Mouse (Mus musculus) kidney, adult 2 months (tissue): ENCODE data around the gene Tbx4. TPM values are rescaled to one million over a fixed set of nuclear protein-coding genes. Genes with fewer than 3 reads are reported as not detected.

ENCODE experiments used
- DNase-seq: peaks from one replicate; pipeline ENCODE4 v3.0.0; 2021
- H3K27ac ChIP-seq: fragments of 200-500 bp; 2 replicates; pipeline ENCODE4 v1.5.1; 2012; ENCODE audit warnings: low read depth, low read length, control low read depth, inconsistent platforms; ENCODE audit not compliant: insufficient read depth
- H3K27me3 ChIP-seq: fragments of 200-500 bp; replicated peaks from 2 replicates; pipeline ENCODE4 v1.6.1; 2012; ENCODE audit warnings: mild to moderate bottlenecking, moderate library complexity, low read length, inconsistent platforms; ENCODE audit not compliant: control insufficient read depth, insufficient read depth
- H3K36me3 ChIP-seq: fragments of 200-500 bp; 2 replicates; pipeline ENCODE4 v1.6.1; 2012; ENCODE audit warnings: mild to moderate bottlenecking, moderate library complexity, low read length, inconsistent platforms; ENCODE audit not compliant: control insufficient read depth, insufficient read depth
- H3K4me1 ChIP-seq: fragments of 200-500 bp; 2 replicates; pipeline ENCODE4 v1.6.1; 2011; ENCODE audit warnings: low read length; ENCODE audit not compliant: control insufficient read depth, insufficient read depth
- H3K4me3 ChIP-seq: fragments of 200-500 bp; 2 replicates; pipeline ENCODE4 v1.5.1; 2011; ENCODE audit warnings: mild to moderate bottlenecking, low read depth, low read length, control low read depth; ENCODE audit not compliant: insufficient read depth
- CTCF ChIP-seq: fragments of 200-500 bp; conservative IDR thresholded peaks from 2 replicates; pipeline ENCODE4 v1.5.1; 2011; ENCODE audit warnings: low read depth, mild to moderate bottlenecking, control low read depth, low read length, moderate library complexity, mixed read lengths; ENCODE audit not compliant: insufficient read depth, insufficient read length
- POLR2A ChIP-seq: fragments of 200-500 bp; IDR thresholded peaks from one replicate; pipeline ENCODE4 v1.6.1; 2011; ENCODE audit warnings: low read depth, low read length, control low read depth
- WGBS: fragments of 180-500 bp; shearing (Covaris S2); methylation state at CpG from one replicate; pipeline ENCODE4 v1.1.7; 2018; 5-methylcytosine and 5-hydroxymethylcytosine counted together
- polyA plus RNA-seq: library from polyadenylated mRNA; depleted of rRNA; stranded (reverse); fragments of >200 nt; gene quantifications from 2 replicates; pipeline ENCODE4 v1.2.3, GENCODE M21; 2012

Gene Tbx4
- polyA plus RNA-seq, 1 experiment, result 0.08 TPM

GRCm38 (mm10) chr11:85888451-85888961 is 2.3 kb downstream of the Tbx4 start:
- no peaks in the 10 kb centered on the region for H3K36me3 ChIP-seq
- DNase-seq, result no peak
- no peak overlapping the region for H3K27ac ChIP-seq
- H3K4me3 ChIP-seq, result no peak overlapping the region
- H3K27me3 ChIP-seq, result peaks cover 6% of the 10 kb centered on the region
- 22% methylated on average over 26 of the region's 26 CpGs for WGBS
- TF ChIP-seq POLR2A, result no peak
- TF ChIP-seq CTCF, result no peak
- no peaks in the 10 kb centered on the region for H3K4me1 ChIP-seq

- no peak overlapping the region for H3K27ac ChIP-seq
- TF ChIP-seq POLR2A (no peak), CTCF (no peak)
- H3K4me3 ChIP-seq, result no peak overlapping the region
- peaks cover 8% of the 10 kb centered on the region for H3K27me3 ChIP-seq
- 70% methylated on average over 8 of the region's 8 CpGs for WGBS
- no peaks in the 10 kb centered on the region for H3K36me3 ChIP-seq
- no peak for DNase-seq
- no peaks in the 10 kb centered on the region for H3K4me1 ChIP-seq
Measured at GRCm38 (mm10) chr11:85889056-85889729, 3.0 kb downstream of the Tbx4 start.

GRCm38 (mm10) chr11:85889730-85890562 is 3.7 kb downstream of the Tbx4 start:
- no peak overlapping the region for H3K4me3 ChIP-seq
- H3K27me3 ChIP-seq, result peaks cover 10% of the 10 kb centered on the region
- H3K36me3 ChIP-seq, result no peaks in the 10 kb centered on the region
- H3K27ac ChIP-seq, result no peak overlapping the region
- H3K4me1 ChIP-seq, result peaks cover 2% of the 10 kb centered on the region; the same call in 1 of the 2 replicates
- TF ChIP-seq POLR2A, result no peak
- no peak for TF ChIP-seq CTCF
- WGBS, result 16% methylated on average over 47 of the region's 47 CpGs
- DNase-seq, result peak; percentile 19

GRCm38 (mm10) chr11:85890563-85890845 is 4.3 kb downstream of the Tbx4 start:
- no peak overlapping the region for H3K27ac ChIP-seq
- H3K4me3 ChIP-seq, result no peak overlapping the region
- no peak for DNase-seq
- no peak for TF ChIP-seq POLR2A
- TF ChIP-seq CTCF, result no peak
- no peaks in the 10 kb centered on the region for H3K36me3 ChIP-seq
- 14% methylated on average over 13 of the region's 13 CpGs for WGBS
- peaks cover 2% of the 10 kb centered on the region; the same call in 1 of the 2 replicates for H3K4me1 ChIP-seq
- H3K27me3 ChIP-seq, result peaks cover 14% of the 10 kb centered on the region

GRCm38 (mm10) chr11:85891010-85891691 is 4.9 kb downstream of the Tbx4 start:
- peaks cover 2% of the 10 kb centered on the region; the same call in 1 of the 2 replicates for H3K4me1 ChIP-seq
- H3K27ac ChIP-seq, result no peak overlapping the region
- 13% methylated on average over 13 of the region's 13 CpGs for WGBS
- TF ChIP-seq CTCF, result no peak
- TF ChIP-seq POLR2A, result no peak
- H3K27me3 ChIP-seq, result peaks cover 14% of the 10 kb centered on the region
- no peaks in the 10 kb centered on the region for H3K36me3 ChIP-seq
- no peak for DNase-seq
- no peak overlapping the region for H3K4me3 ChIP-seq

GRCm38 (mm10) chr11:85891692-85892040 is 5.4 kb downstream of the Tbx4 start:
- Histone ChIP-seq H3K4me3 (no peak overlapping the region), H3K27ac (no peak overlapping the region), H3K36me3 (no peaks in the 10 kb centered on the region), H3K4me1 (peaks cover 2% of the 10 kb centered on the region; the same call in 1 of the 2 replicates), H3K27me3 (peaks cover 11% of the 10 kb centered on the region)
- 14% methylated on average over 2 of the region's 2 CpGs for WGBS
- DNase-seq, result no peak
- TF ChIP-seq POLR2A, result no peak
- TF ChIP-seq CTCF, result no peak

GRCm38 (mm10) chr11:85892771-85893170 is 6.5 kb downstream of the Tbx4 start:
- TF ChIP-seq POLR2A, result no peak
- no peak for TF ChIP-seq CTCF
- Histone ChIP-seq H3K4me1 (peaks cover 2% of the 10 kb centered on the region; the same call in 1 of the 2 replicates), H3K36me3 (no peaks in the 10 kb centered on the region), H3K27me3 (peaks cover 11% of the 10 kb centered on the region), H3K4me3 (no peak overlapping the region), H3K27ac (no peak overlapping the region)
- no peak for DNase-seq
- 12% methylated on average over 6 of the region's 6 CpGs for WGBS
